Mouse (Mus musculus) intestine, postnatal 0 days (tissue): ENCODE results near the gene Wdtc1. TPM values are rescaled to one million over a fixed set of nuclear protein-coding genes. Genes with fewer than 3 reads are reported as not detected.
A peak's percentile ranks its signal among the peaks of the same experiment; 100 is the strongest.

Source experiments
- ATAC-seq: fragments of 200-750 bp; cut with Nextera tagmentation; 2 replicates; pipeline ENCODE4 v1.8.0; 2017; ENCODE audit warnings: mild to moderate bottlenecking, moderate TSS enrichment, moderate library complexity
- H3K27ac ChIP-seq: fragments of 300-500 bp; sonication (generic); 2 replicates; pipeline ENCODE4 v1.5.1; 2014; ENCODE audit warnings: mild to moderate bottlenecking, low read depth, low read length, moderate library complexity
- H3K27me3 ChIP-seq: fragments of 300-500 bp; sonication (generic); replicated peaks from 2 replicates; pipeline ENCODE4 v1.6.1; 2014; ENCODE audit warnings: low read length, mixed read lengths; ENCODE audit not compliant: control insufficient read depth, insufficient read depth
- H3K36me3 ChIP-seq: fragments of 300-500 bp; sonication (generic); 2 replicates; pipeline ENCODE4 v1.6.1; 2014; ENCODE audit warnings: mild to moderate bottlenecking, moderate library complexity; ENCODE audit not compliant: control insufficient read depth, insufficient read depth
- H3K4me1 ChIP-seq: fragments of 300-500 bp; sonication (generic); replicated peaks from 2 replicates; pipeline ENCODE4 v1.6.1; 2014; ENCODE audit warnings: antibody characterized with exemption, low read length, mixed read lengths; ENCODE audit not compliant: control insufficient read depth, insufficient read depth
- H3K4me2 ChIP-seq: fragments of 300-500 bp; sonication (generic); replicated peaks from 2 replicates; pipeline ENCODE4 v1.6.1; 2014; ENCODE audit warnings: low read depth, mild to moderate bottlenecking, moderate library complexity
- H3K4me3 ChIP-seq: fragments of 300-500 bp; sonication (generic); 2 replicates; pipeline ENCODE4 v1.5.1; 2014; ENCODE audit warnings: low read depth, low read length
- H3K9ac ChIP-seq: fragments of 300-500 bp; sonication (generic); 2 replicates; pipeline ENCODE4 v1.6.1; 2014; ENCODE audit warnings: mild to moderate bottlenecking, low read depth, low read length
- H3K9me3 ChIP-seq: fragments of 300-500 bp; sonication (generic); 2 replicates; pipeline ENCODE4 v1.6.1; 2016; ENCODE audit warnings: mixed run types; ENCODE audit not compliant: control insufficient read depth
- CTCF ChIP-seq: sonication (generic); IDR thresholded peaks from 2 replicates; pipeline ENCODE4 v1.5.1; 2016; ENCODE audit warnings: low read depth, mild to moderate bottlenecking, control low read depth, antibody characterized with exemption, moderate library complexity
- WGBS: fragments of 180-500 bp; shearing (Covaris S2); extraction: QIAGEN DNeasy Blood & Tissue Kit; methylation state at CpG from one replicate; pipeline ENCODE4 v1.1.7; 2014; 5-methylcytosine and 5-hydroxymethylcytosine counted together
- polyA plus RNA-seq: library from polyadenylated mRNA; unstranded; fragments of >200 nt; fragmentation: Nextera tagmentation; extraction: Ambion mirVana; gene quantifications from 2 replicates; pipeline ENCODE4 v1.2.1, GENCODE M21; 2015

Wdtc1 gene
- polyA plus RNA-seq, 1 experiment from 2014 or later, result 7.2 TPM

DNA sequence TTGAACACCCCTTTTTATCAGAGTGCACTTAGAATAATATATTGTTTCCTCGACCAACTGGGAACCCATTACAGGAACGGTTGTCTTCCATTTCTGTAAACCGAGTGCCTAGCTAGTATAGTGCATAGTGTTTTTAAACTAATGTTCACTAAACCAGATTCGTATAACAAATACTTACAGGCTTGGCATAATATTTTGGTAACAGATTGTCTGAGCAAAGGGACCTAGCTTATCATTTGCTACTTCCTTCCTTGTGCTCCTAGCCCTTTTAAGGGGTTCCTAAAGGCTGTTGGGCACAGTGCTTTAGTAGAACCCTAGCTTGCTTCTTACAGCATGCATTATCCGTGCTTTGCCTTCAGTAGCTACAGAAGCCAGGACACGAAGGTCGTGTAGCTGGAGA lies 71.8 kb downstream of the Wdtc1 start:
- no peak for ATAC-seq
- no peaks in the 10 kb centered on the region for H3K36me3 ChIP-seq
- WGBS, result 38% methylated on average over 7 of the region's 7 CpGs

DNA sequence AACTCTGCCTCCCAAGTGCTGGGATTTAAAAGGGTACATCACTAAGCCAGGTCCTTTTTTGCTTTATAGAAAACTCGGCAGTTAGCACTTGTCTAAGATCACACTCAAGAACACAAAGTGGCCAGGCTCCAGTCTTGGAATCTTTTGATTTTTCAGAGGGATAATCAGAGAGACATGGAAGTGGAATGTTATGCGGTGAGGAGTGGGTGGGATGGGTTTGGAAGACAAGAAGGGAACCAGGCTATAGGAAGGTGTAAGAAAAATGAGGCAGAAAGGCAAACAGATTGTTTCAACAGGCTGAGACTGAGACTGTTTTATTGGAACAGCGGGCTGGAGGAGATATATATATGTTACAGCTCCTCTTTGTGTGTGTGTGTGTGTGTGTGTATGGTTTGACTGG lies 74.8 kb downstream of the Wdtc1 start:
- Histone ChIP-seq H3K9ac (no peak overlapping the region), H3K27me3 (no peaks in the 10 kb centered on the region), H3K36me3 (peaks cover 10% of the 10 kb centered on the region; the same call in 1 of the 2 replicates), H3K4me2 (no peak overlapping the region), H3K9me3 (no peaks in the 10 kb centered on the region), H3K27ac (peak overlapping the region; percentile 87; the same call in 1 of the 2 replicates), H3K4me1 (0 out of 2 replicates have a peak, but pooled peaks cover 3% of the 10 kb centered on the region), H3K4me3 (no peak overlapping the region)
- WGBS, result 89% methylated on average over 3 of the region's 3 CpGs
- no peak for TF ChIP-seq CTCF
- no peak for ATAC-seq

More for the DNA sequence above, 71.8 kb downstream of the Wdtc1 start:
- no peak overlapping the region for H3K4me3 ChIP-seq
- no peak overlapping the region for H3K9ac ChIP-seq
- H3K4me1 ChIP-seq, result 0 out of 2 replicates have a peak, but pooled peaks cover 3% of the 10 kb centered on the region
- H3K27me3 ChIP-seq, result no peaks in the 10 kb centered on the region
- no peak overlapping the region for H3K4me2 ChIP-seq
- H3K27ac ChIP-seq, result 0 out of 2 replicates have a peak overlapping the region, but pooled peaks have one; percentile 21
- H3K9me3 ChIP-seq, result no peaks in the 10 kb centered on the region
- no peak for TF ChIP-seq CTCF

DNA sequence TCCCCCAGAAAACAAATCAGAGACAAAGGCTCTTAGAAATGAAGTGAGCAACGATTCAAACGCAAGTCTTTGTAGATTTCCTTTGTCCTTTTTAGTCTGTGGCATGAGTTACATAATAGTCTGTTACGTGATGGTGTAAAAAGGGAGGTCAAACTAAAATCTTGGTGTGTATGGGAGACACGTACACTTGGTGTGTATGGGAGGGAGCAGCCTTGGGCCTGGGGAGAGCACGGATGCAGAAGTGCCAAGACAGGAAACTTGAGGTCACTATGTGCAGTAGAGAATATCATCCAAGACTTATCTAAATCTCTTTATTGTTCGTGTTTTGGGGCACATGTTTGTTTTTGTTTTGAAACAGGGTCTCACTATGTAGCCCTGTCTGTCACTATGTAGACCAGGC lies 75.2 kb downstream of the Wdtc1 start:
- Histone ChIP-seq H3K4me3 (peak overlapping the region; percentile 74), H3K9me3 (no peaks in the 10 kb centered on the region), H3K27ac (peak overlapping the region; percentile 87), H3K9ac (no peak overlapping the region; the same call in 1 of the 2 replicates), H3K27me3 (no peaks in the 10 kb centered on the region), H3K36me3 (peaks cover 10% of the 10 kb centered on the region; the same call in 1 of the 2 replicates), H3K4me1 (0 out of 2 replicates have a peak, but pooled peaks cover 3% of the 10 kb centered on the region), H3K4me2 (peak overlapping the region; percentile 89)
- ATAC-seq, result no peak
- no peak for TF ChIP-seq CTCF
- WGBS, result 22% methylated on average over 6 of the region's 6 CpGs

DNA sequence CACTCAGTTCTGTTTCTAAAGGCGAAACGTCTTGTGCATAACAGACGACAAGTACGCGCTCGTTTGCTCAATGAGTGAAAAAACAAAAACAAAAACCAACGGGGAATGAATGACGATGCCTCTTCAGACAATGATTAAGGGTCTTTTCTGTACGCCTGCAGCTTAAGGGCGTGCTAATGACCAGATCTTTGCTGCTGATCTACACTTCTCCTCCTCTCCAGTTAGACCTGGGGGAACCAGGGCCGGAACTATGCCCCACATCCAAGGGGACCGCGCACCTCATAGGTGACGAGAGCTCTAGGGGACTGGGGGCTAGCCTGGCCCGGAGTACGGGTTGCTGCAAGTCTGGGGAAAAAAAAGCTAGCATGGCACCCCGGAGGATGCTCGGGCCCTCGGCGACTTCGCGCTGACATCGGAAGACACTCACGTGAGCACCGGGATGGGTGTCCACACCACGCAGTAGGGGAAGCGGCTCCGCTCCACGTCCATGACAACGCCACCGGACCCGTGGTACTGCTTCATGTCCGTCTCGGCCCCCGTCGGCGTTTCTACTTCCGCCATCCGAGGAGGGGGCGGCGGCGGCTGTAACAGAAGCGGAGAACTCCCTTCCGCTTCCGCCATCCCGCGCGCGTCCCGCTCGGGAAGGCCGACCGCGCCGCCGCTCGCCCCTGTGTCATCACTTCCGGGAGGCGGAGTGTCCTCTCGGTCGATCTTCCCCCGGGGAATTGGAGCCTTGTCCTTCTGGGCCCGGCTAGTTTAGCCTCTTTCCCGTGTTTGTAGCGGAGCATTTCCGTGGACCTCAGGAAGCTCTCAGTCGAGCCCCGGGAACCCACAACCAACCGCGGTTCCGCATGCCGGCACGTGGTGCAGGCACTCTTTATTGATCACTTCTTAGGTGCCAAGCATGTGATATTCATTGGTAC lies 75.9 kb downstream of the Wdtc1 start, which contains the start of gene Tmem222:
Gene Tmem222, minus strand, starts transcription at position 689 of the 923 bp plus-strand sequence.
- peak; percentile 96 for ATAC-seq
- peak within 1 kb of the TSS; percentile 74 for H3K4me3 ChIP-seq
- WGBS, result under 1% methylated on average over 73 of the region's 73 CpGs
- 0 out of 2 replicates have a peak, but pooled peaks cover 3% of the 10 kb centered on the region for H3K4me1 ChIP-seq
- H3K27me3 ChIP-seq, result no peaks in the 10 kb centered on the region
- peak within 1 kb of the TSS; percentile 74 for H3K9ac ChIP-seq
- H3K4me2 ChIP-seq, result peak within 1 kb of the TSS; percentile 89
- TF ChIP-seq CTCF, result no peak
- peaks cover 10% of the 10 kb centered on the region; the same call in 1 of the 2 replicates for H3K36me3 ChIP-seq
- no peaks in the 10 kb centered on the region for H3K9me3 ChIP-seq
- peak within 1 kb of the TSS; percentile 87 for H3K27ac ChIP-seq

DNA sequence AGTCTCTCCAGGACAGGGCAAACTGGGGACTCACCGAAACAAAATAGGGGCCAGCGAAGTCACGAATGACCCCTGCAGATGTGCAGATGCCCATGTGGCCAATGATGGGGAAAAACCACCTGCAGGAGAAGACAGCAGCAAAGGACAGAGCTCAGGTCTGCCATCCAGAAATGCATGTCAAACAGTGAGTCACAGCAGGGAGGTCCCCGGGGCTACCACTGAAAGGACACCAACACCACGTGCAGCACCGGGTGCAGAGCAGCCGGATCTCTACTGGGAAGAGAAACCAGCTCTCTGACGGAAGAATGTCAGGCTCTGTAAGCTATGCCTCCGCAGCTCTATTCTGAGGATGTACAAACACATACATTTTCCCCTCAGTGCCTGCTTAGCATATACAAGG lies 82.4 kb downstream of the Wdtc1 start:
- H3K36me3 ChIP-seq, result peaks cover 57% of the 10 kb centered on the region
- H3K9ac ChIP-seq, result no peak overlapping the region
- H3K4me3 ChIP-seq, result no peak overlapping the region
- H3K4me2 ChIP-seq, result no peak overlapping the region
- H3K27ac ChIP-seq, result no peak overlapping the region
- no peaks in the 10 kb centered on the region for H3K4me1 ChIP-seq
- WGBS, result 90% methylated on average over 9 of the region's 9 CpGs
- no peak for TF ChIP-seq CTCF
- no peaks in the 10 kb centered on the region for H3K27me3 ChIP-seq
- no peak for ATAC-seq
- H3K9me3 ChIP-seq, result no peaks in the 10 kb centered on the region

DNA sequence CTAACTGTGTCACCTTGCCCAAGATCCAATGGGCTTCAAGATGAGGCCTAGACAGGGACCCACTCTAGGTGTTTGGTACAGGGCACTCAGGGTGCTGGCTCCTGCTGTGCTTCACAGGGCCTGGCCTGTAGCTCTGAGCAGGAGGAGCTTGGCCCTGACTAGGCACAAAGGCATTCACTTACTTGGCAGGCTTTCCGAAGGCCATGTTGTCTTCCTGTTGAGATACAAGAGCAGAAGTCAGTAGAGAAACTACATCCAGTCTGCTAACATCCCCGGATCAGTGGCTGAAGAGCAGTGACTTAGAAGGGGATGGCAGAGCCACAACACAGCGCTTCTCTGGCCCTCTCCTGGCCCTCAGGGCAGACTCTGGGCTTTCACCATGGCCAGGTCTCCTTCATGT lies 83.7 kb downstream of the Wdtc1 start:
- Histone ChIP-seq H3K27ac (peak overlapping the region; percentile 30), H3K4me3 (no peak overlapping the region), H3K27me3 (no peaks in the 10 kb centered on the region), H3K4me1 (no peaks in the 10 kb centered on the region), H3K9ac (no peak overlapping the region), H3K9me3 (no peaks in the 10 kb centered on the region), H3K4me2 (no peak overlapping the region), H3K36me3 (peaks cover 63% of the 10 kb centered on the region)
- WGBS, result 88% methylated on average over 3 of the region's 3 CpGs
- TF ChIP-seq CTCF, result no peak
- no peak for ATAC-seq
